Mouse (Mus musculus): ENCODE results near the gene Gpr161.

The Gpr161 gene

GRCm38 (mm10) chr1:165295489-165295888 lies at the start of gene Gpr161:
Gpr161 (plus strand) TSS chr1:165295789.
- DNase-seq (ENCODE audit: low spot score), result no peak

DNA sequence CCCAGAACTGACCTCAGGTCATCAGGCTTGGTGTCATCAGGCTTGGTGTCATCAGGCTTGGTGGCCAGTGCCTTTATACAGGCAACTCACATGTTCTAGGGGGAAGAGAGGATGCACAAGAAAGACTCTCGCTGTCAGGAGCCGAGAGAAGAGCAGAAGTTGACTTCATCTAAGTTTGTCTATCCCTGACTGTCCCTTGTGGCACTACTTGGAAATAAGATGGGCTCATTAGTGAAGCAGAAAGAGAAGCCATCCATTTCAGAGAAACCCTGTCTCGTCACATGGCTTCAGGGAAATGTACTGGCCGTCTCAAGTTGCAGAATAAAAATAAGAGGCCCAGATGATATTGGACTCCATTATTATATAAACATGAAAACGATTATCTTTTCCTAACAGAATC lies 49.0 kb upstream of the Gpr161 start:
- no peak for DNase-seq (ENCODE audit: low spot score)

DNA sequence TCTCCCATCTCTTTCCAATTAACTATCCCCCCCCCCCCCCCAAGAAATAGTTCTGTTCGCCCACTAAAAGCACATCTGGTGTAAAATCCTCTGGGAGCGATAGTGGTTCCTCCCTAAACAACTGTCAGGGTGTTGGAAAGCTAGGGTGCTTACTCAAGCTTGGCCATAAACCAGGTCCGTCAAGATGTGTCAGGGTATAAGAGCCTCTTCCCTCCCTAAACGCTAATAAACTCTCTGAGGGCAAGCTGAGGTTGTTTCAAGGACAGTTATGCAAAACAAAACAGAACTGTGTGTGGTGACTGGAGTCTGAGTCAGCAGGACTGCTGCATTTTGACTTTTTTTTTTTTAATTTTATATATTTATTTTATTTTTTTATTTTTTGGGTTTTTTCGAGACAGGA lies 48.5 kb upstream of the Gpr161 start:
- DNase-seq (ENCODE audit: low spot score), result no peak

DNA sequence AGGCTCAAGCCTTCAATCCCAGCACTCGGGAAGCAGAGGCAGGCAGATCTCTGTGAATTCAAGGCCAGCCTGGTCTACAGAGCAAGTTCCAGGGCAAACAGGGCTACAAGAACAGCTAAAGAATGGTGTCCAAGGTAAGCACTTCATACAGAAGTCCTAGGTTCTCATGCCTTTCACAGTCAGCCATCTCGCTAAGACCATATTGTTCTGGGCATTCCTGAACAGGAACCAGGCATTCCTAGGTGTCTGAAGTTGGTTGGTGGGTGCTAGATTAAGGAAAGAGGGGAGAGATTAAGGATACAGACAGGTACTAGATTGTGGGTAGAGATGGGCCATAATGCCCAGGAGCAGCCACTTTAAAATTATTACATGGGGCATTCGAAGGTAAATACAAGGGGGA lies 47.8 kb upstream of the Gpr161 start:
- no peak for DNase-seq (ENCODE audit: low spot score)

DNA sequence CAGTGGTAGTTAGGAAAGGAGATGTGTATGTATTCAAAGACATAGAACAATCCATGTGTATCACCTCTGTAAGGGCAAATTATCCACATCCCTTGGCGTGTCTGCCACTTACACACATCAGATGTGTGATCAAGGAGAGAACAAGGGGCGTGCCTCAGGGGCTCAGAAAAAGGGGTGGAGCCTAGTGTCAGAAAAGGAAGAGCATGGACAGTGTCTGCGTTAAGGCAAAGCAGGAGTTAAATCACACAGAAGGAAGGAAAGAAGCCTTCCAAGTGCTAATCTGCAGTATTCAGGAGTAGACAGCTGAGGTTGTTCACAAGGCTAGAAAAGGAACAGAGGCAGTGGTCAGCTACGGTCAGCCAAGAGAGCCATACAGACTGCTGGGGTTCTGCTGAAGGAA lies 46.7 kb upstream of the Gpr161 start:
- DNase-seq (ENCODE audit: low spot score), result no peak

- DNase-seq (ENCODE audit: low spot score), result no peak
Measured at GRCm38 (mm10) chr1:165250546-165250945, 45.0 kb upstream of the Gpr161 start.

DNA sequence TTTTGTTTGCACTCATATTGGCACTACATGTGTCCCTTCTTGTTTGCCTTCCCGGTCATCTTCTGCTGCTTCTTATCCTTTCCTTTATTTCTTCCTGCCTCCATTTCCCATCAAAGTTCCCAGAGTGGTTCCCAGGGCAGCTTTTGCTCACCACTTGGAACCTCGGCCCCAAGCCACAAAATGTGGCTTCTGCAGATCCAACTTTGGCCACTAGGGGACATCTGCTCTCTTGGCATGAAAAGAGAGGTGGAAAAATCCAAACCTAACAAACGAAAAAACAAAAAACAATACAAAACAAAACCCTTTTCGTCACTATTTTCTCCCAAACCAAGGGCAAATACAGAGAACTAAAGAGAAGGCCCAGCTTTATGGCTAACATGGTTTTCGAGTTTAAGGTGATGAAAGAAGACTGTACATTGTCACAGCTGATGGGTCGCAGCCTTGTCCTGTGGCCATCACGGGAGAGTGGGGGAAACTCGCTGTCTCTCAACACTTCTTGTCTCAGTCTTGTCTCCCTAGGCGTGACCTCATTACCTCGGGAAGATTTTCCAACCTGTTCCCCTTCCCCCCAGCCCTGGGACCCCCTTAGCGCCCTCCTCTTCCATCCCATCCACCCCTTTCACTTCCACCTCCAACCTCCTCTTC lies 43.4 kb upstream of the Gpr161 start:
- no peak for DNase-seq (ENCODE audit: low spot score)

- no peak for DNase-seq (ENCODE audit: low spot score)
Measured at GRCm38 (mm10) chr1:165274946-165275345, 20.6 kb upstream of the Gpr161 start.

DNA sequence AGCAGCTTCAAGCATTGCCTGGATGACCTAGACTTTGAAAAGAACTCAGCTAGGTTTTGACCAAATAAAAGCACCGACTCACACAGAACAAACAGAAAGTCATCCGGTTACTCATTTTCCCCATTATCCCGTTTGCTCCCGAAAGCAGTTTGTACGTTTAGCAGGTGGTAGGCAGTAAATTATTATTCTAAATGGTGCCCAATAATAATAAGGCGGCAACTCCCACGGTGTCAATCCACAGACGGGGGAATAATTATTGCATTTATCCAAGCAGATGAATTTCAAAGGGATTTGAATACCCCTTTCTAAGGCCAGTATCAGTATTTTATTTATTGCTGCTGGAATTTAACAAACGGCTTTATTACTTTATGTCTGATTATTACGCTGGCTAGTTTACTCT lies 14.8 kb upstream of the Gpr161 start:
- DNase-seq (ENCODE audit: low spot score), result no peak

DNA sequence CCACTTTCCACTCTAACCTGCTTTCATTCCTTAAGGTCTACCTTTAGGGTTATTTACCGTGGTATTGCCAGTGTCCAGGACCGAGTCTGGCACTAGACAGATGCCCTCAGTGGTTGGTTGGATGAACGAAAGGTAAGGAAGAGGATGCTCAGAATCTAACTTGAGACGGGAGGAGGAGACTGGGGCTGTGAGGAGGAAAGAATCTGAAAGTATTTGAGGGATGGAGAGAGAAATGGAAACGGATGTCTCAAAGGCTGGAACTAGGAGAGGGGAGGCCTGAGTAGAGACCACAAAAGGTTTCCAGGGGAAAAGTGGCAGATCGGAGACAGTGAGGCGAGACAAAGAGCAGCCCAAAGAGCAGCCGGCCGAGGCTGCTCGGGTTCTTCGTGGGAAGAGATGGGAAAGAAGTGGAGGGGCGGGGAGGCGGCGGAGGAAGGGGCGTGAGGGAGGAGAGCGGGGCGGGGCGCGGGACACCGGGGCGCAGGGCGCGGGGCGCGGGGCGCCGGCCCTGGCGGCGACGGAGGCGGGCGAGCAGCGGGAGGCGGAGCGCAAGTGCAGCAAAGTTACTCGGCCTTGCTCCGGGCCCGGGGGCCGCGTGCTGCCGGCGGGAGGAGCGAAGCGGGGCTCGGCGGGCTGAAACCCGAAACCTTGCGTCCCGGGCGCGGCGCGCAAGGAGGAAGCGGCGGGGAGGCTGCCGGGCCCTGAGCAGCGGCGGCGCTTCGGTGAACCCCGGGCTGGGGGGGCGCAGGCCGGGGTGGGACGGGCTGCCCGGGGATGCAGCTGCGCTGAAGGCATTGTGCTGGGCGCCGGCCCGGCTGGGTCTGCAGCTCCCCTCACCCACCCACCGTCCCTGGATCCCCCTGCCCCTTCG lies 14.0 kb upstream of the Gpr161 start:
- DNase-seq (ENCODE audit: low spot score), result no peak

DNA sequence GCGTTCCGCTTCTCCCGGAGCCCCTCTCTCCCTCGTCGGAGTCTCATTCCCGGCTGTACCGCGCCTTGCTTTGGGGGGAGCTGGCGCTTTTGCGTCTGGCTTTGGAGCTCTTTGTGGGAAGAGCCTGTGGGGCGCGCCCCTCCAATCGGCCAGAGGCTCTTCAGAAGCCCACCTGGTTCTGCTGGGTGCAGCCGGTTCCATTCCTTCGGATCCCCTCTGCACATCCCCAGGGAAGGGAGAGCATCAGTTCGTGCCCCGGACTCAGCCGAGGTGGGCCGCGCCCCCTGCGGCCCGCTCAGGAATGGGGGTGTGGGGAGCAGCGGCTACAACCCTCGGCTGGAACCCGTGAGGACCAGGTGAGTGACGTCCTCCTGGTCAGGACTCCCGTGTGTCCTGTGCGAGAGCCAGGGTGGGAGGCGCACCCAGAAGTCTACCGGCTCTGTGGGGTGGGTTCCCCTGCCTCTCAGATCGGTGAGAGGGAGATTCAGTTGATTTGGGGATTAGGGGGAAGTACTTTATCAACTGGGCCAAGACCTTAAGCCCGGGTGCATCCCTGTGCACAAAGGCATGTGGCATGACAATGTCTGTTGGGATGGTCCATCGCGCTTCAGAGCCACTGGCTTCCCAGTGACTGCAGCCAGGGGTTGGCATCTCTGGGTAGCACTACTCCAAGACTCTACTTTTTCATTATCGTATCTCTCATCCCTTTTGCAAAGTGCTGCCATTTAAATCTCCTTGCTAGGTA lies 13.2 kb upstream of the Gpr161 start:
- no peak for DNase-seq (ENCODE audit: low spot score)

GRCm38 (mm10) chr1:165282967-165283345 lies 12.6 kb upstream of the Gpr161 start:
- DNase-seq (ENCODE audit: low spot score), result no peak

DNA sequence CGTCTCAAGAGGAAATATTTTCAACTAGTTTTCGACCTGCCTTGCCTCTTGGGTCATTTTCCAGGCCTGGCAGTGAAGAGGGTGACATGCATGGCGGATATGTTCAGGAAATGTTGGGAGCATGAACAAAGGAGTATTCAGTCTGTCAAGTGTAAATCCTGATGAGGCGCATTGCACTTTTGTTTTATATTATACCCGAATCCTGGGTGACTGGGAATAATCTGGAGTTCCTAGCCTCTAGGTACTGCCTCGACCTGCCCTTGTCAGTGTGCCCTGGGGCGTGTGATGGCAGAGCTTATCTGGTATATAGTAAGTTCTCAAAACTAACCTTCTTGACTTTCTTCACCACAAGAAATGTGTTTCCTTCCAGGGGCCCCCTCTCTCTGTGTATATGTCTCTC lies 11.5 kb upstream of the Gpr161 start:
- DNase-seq (ENCODE audit: low spot score), result no peak

- no peak for DNase-seq (ENCODE audit: low spot score)
Measured at GRCm38 (mm10) chr1:165288165-165288564, 7.4 kb upstream of the Gpr161 start.

- no peak for DNase-seq (ENCODE audit: low spot score)
Measured at GRCm38 (mm10) chr1:165289831-165290230, 5.8 kb upstream of the Gpr161 start.

DNA sequence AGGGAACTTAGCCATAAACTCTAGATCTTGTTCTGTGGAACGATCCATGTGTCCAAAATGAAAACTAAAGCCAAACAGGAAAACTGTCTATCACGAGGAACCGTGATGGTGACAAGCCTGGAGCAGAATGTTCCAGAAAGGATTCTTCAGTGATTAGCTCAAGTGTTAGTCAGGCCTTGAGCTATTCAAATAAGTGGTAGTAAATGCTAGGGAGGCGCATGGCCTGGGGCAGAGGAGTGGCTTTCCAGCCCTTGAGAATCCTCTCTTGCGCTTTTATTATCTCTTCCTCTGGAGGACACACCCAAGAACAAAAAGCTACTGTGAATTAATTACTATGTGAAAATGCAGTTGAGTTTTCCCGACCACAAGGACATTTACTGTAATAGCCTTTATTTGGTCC lies 4.0 kb upstream of the Gpr161 start:
- DNase-seq (ENCODE audit: low spot score), result no peak

GRCm38 (mm10) chr1:165301108-165301507 lies 5.5 kb downstream of the Gpr161 start:
- no peak for DNase-seq (ENCODE audit: low spot score)

DNA sequence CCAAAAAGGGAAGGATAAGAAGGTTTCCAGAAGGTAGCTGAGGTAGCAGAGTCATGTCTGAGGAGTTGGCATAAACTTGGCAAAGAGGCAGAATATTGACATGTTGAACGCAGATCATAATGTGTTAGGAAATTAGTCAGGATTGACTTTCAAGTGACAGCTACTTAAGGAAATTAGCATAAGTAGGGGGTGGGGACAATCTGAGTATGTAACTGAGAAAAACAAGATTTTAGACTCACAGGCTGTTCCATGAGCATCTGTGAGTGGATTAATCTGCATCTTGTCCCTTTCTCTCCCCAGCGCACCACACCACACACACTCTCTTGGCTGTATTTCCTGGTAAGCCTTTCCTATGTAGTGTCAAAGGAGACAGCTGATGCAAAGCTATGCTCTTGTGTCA lies 6.0 kb downstream of the Gpr161 start:
- no peak for DNase-seq (ENCODE audit: low spot score)

DNA sequence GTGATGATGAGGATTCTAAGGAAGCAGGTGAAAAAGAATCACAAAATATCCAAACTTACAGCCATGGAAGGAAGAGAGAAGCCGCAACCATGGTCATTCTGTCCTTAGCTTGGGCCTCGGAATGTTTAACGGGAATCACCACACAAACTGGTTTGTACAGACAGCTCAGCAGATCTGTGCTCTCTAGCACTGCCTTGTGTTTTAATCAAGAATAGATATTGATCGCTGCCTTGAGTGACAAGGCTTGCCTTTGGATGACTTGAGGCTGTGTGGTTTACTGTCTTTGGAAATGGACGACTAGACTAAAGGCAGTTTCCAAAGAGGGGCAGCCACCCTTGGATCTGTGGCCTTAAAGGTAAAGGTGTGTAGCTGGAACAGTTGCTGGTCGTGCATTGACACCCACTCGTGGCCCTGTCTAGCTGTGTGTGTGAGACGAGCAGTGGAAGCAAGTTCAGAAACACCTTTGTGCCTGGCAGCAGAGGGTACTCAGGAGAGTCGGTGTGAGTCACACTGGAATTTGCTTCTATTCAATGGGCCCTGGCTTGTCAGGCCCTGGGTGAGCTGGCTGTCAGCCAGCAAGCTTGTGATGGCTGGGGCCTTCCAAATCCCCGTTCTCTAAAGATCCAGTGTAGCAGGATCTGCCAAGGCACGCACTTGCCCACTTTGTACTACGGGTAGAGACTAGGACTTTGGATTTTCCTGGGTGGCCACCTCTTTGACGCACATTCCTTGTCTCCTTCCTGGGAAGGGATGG lies 7.0 kb downstream of the Gpr161 start:
- no peak for DNase-seq (ENCODE audit: low spot score)

DNA sequence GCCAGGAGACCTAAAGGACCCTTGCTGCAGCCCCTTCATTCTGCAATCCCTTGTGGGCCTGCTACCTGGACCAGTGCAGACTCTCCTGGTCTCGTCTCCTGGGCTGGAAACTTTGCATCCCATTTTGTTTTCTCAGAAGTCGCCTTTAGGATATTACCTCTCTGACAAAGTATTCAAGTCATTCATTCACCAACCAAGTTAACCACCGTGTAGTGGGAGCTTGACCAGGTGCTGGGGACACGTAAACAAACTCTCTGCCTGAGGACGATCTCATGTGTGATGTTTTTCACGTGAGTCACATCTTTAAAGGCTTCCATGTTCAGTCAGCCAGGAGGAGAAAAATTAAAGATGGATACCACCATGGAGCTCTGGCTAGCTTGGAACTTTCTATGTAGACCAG lies 7.6 kb downstream of the Gpr161 start:
- DNase-seq (ENCODE audit: low spot score), result no peak

- no peak for DNase-seq (ENCODE audit: low spot score)
Measured at GRCm38 (mm10) chr1:165304341-165304740, 8.8 kb downstream of the Gpr161 start.

- no peak for DNase-seq (ENCODE audit: low spot score)
Measured at GRCm38 (mm10) chr1:165308180-165308579, 12.6 kb downstream of the Gpr161 start.
